Mouse (Mus musculus): ENCODE measurements at regions not wholly inside any gene's neighbourhood (a gene's known extent, or its start where the extent isn't known, plus 50 kb on each side); places are given as distances from the start of the nearest gene placed in this dataset.

DNA sequence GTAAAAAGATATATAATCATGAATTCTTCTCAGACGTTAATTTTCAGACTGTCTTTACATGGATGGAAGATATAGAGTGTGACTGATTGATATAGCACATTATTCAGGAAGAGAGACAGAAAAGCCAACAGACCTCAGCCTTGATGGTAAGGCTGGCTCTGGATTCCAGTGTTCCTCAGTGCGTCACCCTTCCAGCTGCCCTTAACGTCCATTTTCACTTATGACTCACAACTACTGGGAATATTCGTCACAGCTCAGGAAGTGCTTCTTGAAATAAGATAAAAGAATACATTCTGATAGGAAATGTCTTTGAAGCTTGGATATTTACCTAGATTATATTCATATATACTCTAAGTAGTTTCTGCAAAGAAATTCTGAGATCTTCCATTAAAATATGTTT is 923.8 kb downstream of the Flrt2 start:
- TF ChIP-seq POLR2A (IDR thresholded peaks at IDR 0.05; ENCODE audit: borderline replicate concordance, low read depth, low read length) (no peak), CTCF (IDR thresholded peaks at IDR 0.05; ENCODE audit: low read depth, low read length) (no peak)
